Mouse (Mus musculus) small intestine, adult 2 months (tissue): ENCODE results near the gene Gsdma2.

Source experiments
- CTCF ChIP-seq: fragments of 200-500 bp; IDR thresholded peaks from 2 replicates; pipeline ENCODE4 v1.5.1; 2012; ENCODE audit warnings: low read depth, mild to moderate bottlenecking, control low read depth, inconsistent platforms, low read length, moderate library complexity, mixed read lengths; ENCODE audit not compliant: insufficient replicate concordance, insufficient read length; ENCODE audit errors: extremely low read depth
- POLR2A ChIP-seq: fragments of 200-500 bp; IDR thresholded peaks from 2 replicates; pipeline ENCODE4 v1.6.1; 2012; ENCODE audit warnings: low read depth, mild to moderate bottlenecking, control low read depth, inconsistent platforms, low read length, moderate library complexity

- TF ChIP-seq POLR2A (no peak), CTCF (no peak)
Measured at GRCm38 (mm10) chr11:98680023-98680422, 33.5 kb downstream of the Gsdma2 start.
